23 mouse cellular contexts compared by ENCODE assay signal in the genomic region with DNA sequence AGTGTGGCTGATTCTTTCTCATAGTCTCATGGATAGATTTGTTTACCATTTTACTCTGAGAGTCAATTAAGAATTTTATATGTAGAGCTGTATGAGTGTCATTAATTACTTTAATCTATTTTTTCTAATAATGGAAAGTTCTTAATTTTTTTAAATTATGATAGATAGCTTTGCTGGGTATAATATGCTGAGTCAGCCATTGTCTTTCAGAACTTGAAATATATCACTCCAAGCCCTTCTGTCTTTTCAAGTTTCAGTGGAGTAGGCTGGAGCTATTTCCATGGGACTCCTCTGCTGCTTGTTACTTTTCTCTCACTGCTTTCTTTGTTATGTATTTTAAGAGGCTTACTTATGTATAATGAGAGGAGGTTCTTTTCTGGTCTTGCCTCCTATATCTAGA.
DNase-seq lines count a peak whose midpoint lies in the region; TF ChIP-seq lines count a peak whose summit lies in the region.
"Had no signal": no experiment of that assay in that cellular context is flagged by ENCODE, and none has a peak within 500 bp of the region (broad histone marks: within the 10 kb centered on the region; RNA-seq: fewer than 3 reads in every experiment).

No protein-coding gene starts in this region.

- H3K9ac ChIP-seq in CH12.LX (ENCODE audit: insufficient read depth, low read depth) (no peak overlapping the region), ES-E14 (ENCODE audit: insufficient read depth, low read depth, low read length, poor library complexity, severe bottlenecking) (no peak overlapping the region), MEL (ENCODE audit: control insufficient read depth, low read depth, low read length, poor library complexity, severe bottlenecking) (no peak overlapping the region)

- no peak for TF ChIP-seq POLR2A in CH12.LX (IDR thresholded peaks at IDR 0.05; ENCODE audit: low read depth, low read length)
- TF ChIP-seq POLR2A in MEL (IDR thresholded peaks at IDR 0.05; ENCODE audit: control insufficient read depth in 1 of 2, insufficient read depth in 1 of 2, low read depth in 1 of 2, low read length in 2 of 2, poor library complexity in 1 of 2) = no peak

- peaks cover 0 to 20% of the 10 kb centered on the region in 2 experiments for H3K36me3 ChIP-seq in CH12.LX (replicated peaks in 1 of 2; ENCODE audit: control insufficient read depth in 1 of 2, insufficient read depth in 1 of 2, low read length in 1 of 2)
- no peaks in the 10 kb centered on the region for H3K36me3 ChIP-seq in ES-E14 (ENCODE audit: control insufficient read depth, insufficient read depth, low read length, poor library complexity, severe bottlenecking)
- H3K36me3 ChIP-seq in MEL (ENCODE audit: control insufficient read depth in 1 of 2, insufficient read depth in 2 of 2, low read length in 2 of 2) = peaks cover 0 to 3% of the 10 kb centered on the region in 2 experiments; a peak in 2 of 4 replicates

- H3K4me3 ChIP-seq in CH12.LX (replicated peaks in 1 of 3; ENCODE audit: low read depth in 2 of 3, low read length in 2 of 3, poor library complexity in 1 of 3) = no peak overlapping the region
- no peak overlapping the region for H3K4me3 ChIP-seq in ES-E14 (ENCODE audit: insufficient read depth in 1 of 2, low read depth in 1 of 2, low read length in 2 of 2, poor library complexity in 1 of 2, severe bottlenecking in 1 of 2)
- H3K4me3 ChIP-seq in MEL (ENCODE audit: control insufficient read depth in 1 of 2, insufficient read depth in 1 of 2, low read depth in 2 of 2, low read length in 2 of 2) = no peak overlapping the region

- TF ChIP-seq RAD21 in CH12.LX (IDR thresholded peaks at IDR 0.05; ENCODE audit: low read depth, low read length) (no peak), MEL (IDR thresholded peaks at IDR 0.05; ENCODE audit: low read depth, low read length) (no peak)

- H3K9me3 ChIP-seq in CH12.LX (replicated peaks; ENCODE audit: low read length) (peaks cover 4% of the 10 kb centered on the region), ES-E14 (ENCODE audit: control insufficient read depth, insufficient read depth, low read depth, low read length) (peaks cover 3% of the 10 kb centered on the region; the same call in 1 of the 2 replicates), MEL (replicated peaks; ENCODE audit: insufficient read depth, low read length) (no peaks in the 10 kb centered on the region)

- H3K27ac ChIP-seq in CH12.LX (ENCODE audit: insufficient read depth, low read depth) (no peak overlapping the region), ES-E14 (ENCODE audit: insufficient read depth, low read depth, low read length, poor library complexity, severe bottlenecking) (no peak overlapping the region), MEL (ENCODE audit: control insufficient read depth, low read depth, low read length) (no peak overlapping the region)

- DNase-seq in CH12.LX (ENCODE audit: extremely low read depth) (no peak), ES-E14 (ENCODE audit: low read depth, low spot score) (no peak), MEL (ENCODE audit: low read depth, low spot score) (no peak), R1 (ENCODE audit: low read depth, low spot score) (peak; percentile 18), MN1 (ENCODE audit: low spot score) (no peak)
- DNase-seq in heart, adult 8-10 months (ENCODE audit: low spot score) = no peak
- no peak for DNase-seq in lung, postnatal 36 days
- DNase-seq in cerebellum, postnatal 10 days = no peak
- DNase-seq: adrenal gland, adult 2 months; adrenal gland, adult 8-10 months; adrenal gland, postnatal 10 days; adrenal gland, postnatal 14 days; adrenal gland, postnatal 25 days; adrenal gland, postnatal 36 days; B cell, adult 2 months; cerebellum, adult 11 months; cerebellum, adult 11-12 months; cerebellum, adult 18-20 months; cerebellum, adult 2 months; cerebellum, adult 8-10 months; cerebellum, adult 9-10 months; cerebellum, adult 9-11 months had no signal

- H3K79me2 ChIP-seq in CH12.LX (replicated peaks; ENCODE audit: control insufficient read depth, extremely low read depth, insufficient read depth, poor library complexity, severe bottlenecking) = no peaks in the 10 kb centered on the region
- H3K79me2 ChIP-seq in MEL (ENCODE audit: control insufficient read depth, insufficient read depth, low read length, poor library complexity) = no peaks in the 10 kb centered on the region

- H3K4me1 ChIP-seq in CH12.LX (ENCODE audit: control insufficient read depth in 1 of 2, insufficient read depth in 2 of 2) (no peaks in the 10 kb centered on the region), ES-E14 (ENCODE audit: control insufficient read depth in 2 of 2, insufficient read depth in 2 of 2, low read length in 2 of 2, poor library complexity in 1 of 2) (no peaks in the 10 kb centered on the region), MEL (ENCODE audit: control insufficient read depth in 1 of 2, insufficient read depth in 2 of 2, low read length in 2 of 2) (no peaks in the 10 kb centered on the region)

- in situ Hi-C loops in CH12.LX (cut with MboI; ENCODE audit: low pct_ligation_motif_present, low pct_unique_long_range_greater_than_20kb, low sequenced_read_pairs) = no loop called here
- in situ Hi-C loops in ES-E14 (cut with MboI; ENCODE audit: low sequenced_read_pairs in 2 of 2, unreplicated experiment in 2 of 2) = no loop called here

- TF ChIP-seq EP300 in CH12.LX (IDR thresholded peaks at IDR 0.05; ENCODE audit: low read length) = no peak
- TF ChIP-seq EP300 in MEL (IDR thresholded peaks at IDR 0.05; ENCODE audit: low read depth in 1 of 2, low read length in 2 of 2) = no peak

- no peak for TF ChIP-seq CTCF in CH12.LX (conservative IDR thresholded peaks at IDR 0.05 in 1 of 2, IDR thresholded peaks at IDR 0.05 in 1 of 2; ENCODE audit: low read depth in 2 of 2, low read length in 2 of 2)
- TF ChIP-seq CTCF in MEL (IDR thresholded peaks at IDR 0.05 in 2 of 3, conservative IDR thresholded peaks at IDR 0.05 in 1 of 3; ENCODE audit: control insufficient read depth in 1 of 3, insufficient read depth in 1 of 3, low read depth in 2 of 3, low read length in 3 of 3, poor library complexity in 1 of 3, severe bottlenecking in 1 of 3) = no peak

- no peak overlapping the region for H3K4me2 ChIP-seq in CH12.LX (ENCODE audit: insufficient read depth, low read depth, poor library complexity, severe bottlenecking)

- dilution Hi-C loops in CH12.LX (cut with MboI; ENCODE audit: extremely low pct_ligation_motif_present, extremely low pct_unique_long_range_greater_than_20kb, low sequenced_read_pairs) = no loop called here

- no peaks in the 10 kb centered on the region for H3K27me3 ChIP-seq in CH12.LX (replicated peaks)
- no peaks in the 10 kb centered on the region for H3K27me3 ChIP-seq in MEL (ENCODE audit: control insufficient read depth in 1 of 2, insufficient read depth in 2 of 2, low read length in 2 of 2)
- H3K27me3 ChIP-seq: Patski had no signal

TF ChIP-seq in CH12.LX, 34 proteins besides CTCF, POLR2A, EP300 and RAD21:
- TF ChIP-seq NELFE (IDR thresholded peaks at IDR 0.05; ENCODE audit: low read depth, low read length) (no peak), ETS1 (conservative IDR thresholded peaks at IDR 0.05; ENCODE audit: low read depth, low read length) (no peak), MAFK (IDR thresholded peaks at IDR 0.05; ENCODE audit: insufficient replicate concordance, low read length) (peak; percentile 98), KAT2A (IDR thresholded peaks at IDR 0.05; ENCODE audit: insufficient replicate concordance, low read length) (no peak), USF2 (conservative IDR thresholded peaks at IDR 0.05; ENCODE audit: low read depth, low read length) (no peak)

TF ChIP-seq in ES-E14, 5 proteins besides CTCF, POLR2A, EP300 and RAD21:
- TF ChIP-seq MAFK (IDR thresholded peaks at IDR 0.05; ENCODE audit: insufficient read depth, low read depth, low read length) = peak; percentile 99
- no peak for TF ChIP-seq ZC3H11A (IDR thresholded peaks at IDR 0.05; ENCODE audit: borderline replicate concordance, low read depth, low read length)
- TF ChIP-seq CHD2 (IDR thresholded peaks at IDR 0.05; ENCODE audit: low read depth, low read length) = no peak
- no peak for TF ChIP-seq ZNF384 (IDR thresholded peaks at IDR 0.05; ENCODE audit: low read depth, low read length)
- TF ChIP-seq HCFC1 (IDR thresholded peaks at IDR 0.05; ENCODE audit: borderline replicate concordance, insufficient read depth, low read length) = no peak

TF ChIP-seq in MEL, 35 proteins besides CTCF, POLR2A, EP300 and RAD21:
- TF ChIP-seq GABPA (IDR thresholded peaks at IDR 0.05; ENCODE audit: low read depth, low read length) = no peak
- TF ChIP-seq MAFK (IDR thresholded peaks at IDR 0.05; ENCODE audit: borderline replicate concordance, low read depth, low read length) = peak; percentile 96

Comparison
In these comparisons a context has a peak if more than half of its experiments do, and no peak if none do; other contexts are left out.
1. Of the 35 proteins assayed by ChIP-seq in both MEL and CH12.LX: peak only in MEL: none; only in CH12.LX: none; in both: MAFK; in neither: 34.